Mouse (Mus musculus): Measurements from ENCODE around the gene Frmd4b.

DNA sequence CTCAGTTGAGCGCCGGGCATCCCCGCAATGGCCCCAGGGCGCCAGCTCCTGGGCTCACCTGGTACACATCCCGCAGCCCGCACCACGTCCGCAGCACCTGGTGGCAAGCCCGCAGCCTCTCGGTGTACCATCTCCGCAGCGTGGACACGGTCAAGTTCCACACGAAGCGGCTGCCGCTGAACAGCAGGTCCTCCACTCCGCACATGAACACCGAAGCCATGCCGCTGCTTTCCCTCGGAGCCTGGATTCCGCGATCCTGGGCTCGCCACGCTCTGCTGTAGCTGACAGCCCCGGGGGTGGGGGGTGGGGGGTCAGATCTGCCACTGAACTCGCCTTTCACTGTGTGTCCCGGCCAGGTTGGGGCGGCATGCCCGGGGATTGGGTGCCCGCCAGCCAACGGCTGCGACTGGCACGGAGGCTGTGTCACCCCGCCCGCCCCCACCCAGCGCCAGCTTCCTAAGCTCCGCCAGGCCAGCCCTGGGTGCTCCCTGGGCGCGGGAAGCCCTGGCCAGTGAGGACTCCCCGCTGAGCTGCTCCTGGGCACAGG lies 129.7 kb downstream of the Frmd4b start:
- TF ChIP-seq BHLHE40 (IDR thresholded peaks at IDR 0.05; ENCODE audit: low read depth, low read length) (no peak), CTCF (conservative IDR thresholded peaks at IDR 0.05 in 1 of 2, IDR thresholded peaks at IDR 0.05 in 1 of 2; ENCODE audit: low read depth in 2 of 2, low read length in 2 of 2) (no peak), RAD21 (IDR thresholded peaks at IDR 0.05; ENCODE audit: low read depth, low read length) (no peak), USF1 (IDR thresholded peaks at IDR 0.05; ENCODE audit: low read depth, low read length) (no peak), MAZ (IDR thresholded peaks at IDR 0.05; ENCODE audit: low read depth, low read length) (no peak), MEF2A (IDR thresholded peaks at IDR 0.05; ENCODE audit: borderline replicate concordance, low read depth, low read length) (no peak), GABPA (IDR thresholded peaks at IDR 0.05; ENCODE audit: insufficient replicate concordance, low read depth, low read length) (no peak), MAFK (IDR thresholded peaks at IDR 0.05; ENCODE audit: insufficient replicate concordance, low read length) (no peak), NRF1 (IDR thresholded peaks at IDR 0.05; ENCODE audit: low read depth, low read length) (no peak), POLR2A (IDR thresholded peaks at IDR 0.05; ENCODE audit: low read depth, low read length) (no peak), CHD1 (IDR thresholded peaks at IDR 0.05; ENCODE audit: low read depth, low read length) (no peak), JUND (conservative IDR thresholded peaks at IDR 0.05; ENCODE audit: low read depth, low read length) (no peak), TBP (conservative IDR thresholded peaks at IDR 0.05; ENCODE audit: low read depth, low read length) (no peak), ZNF384 (IDR thresholded peaks at IDR 0.05; ENCODE audit: low read depth, low read length) (no peak)

Data from CH12.LX (cell line).